Mouse (Mus musculus) heart, embryonic 11.5 days (tissue): ENCODE results near the gene Tmem88. TPM values are rescaled to one million over a fixed set of nuclear protein-coding genes. Genes with fewer than 3 reads are reported as not detected.

Source experiments
- ATAC-seq: fragments of 200-750 bp; cut with Nextera tagmentation; replicated peaks from 2 replicates; pipeline ENCODE4 v1.8.0; 2017; ENCODE audit warnings: moderate library complexity; ENCODE audit not compliant: insufficient number of reproducible peaks, low FRiP score, low TSS enrichment
- H3K27ac ChIP-seq: fragments of 300-500 bp; sonication (generic); 2 replicates; pipeline ENCODE4 v1.5.1; 2014; ENCODE audit warnings: mild to moderate bottlenecking, low read depth, low read length
- H3K27me3 ChIP-seq: fragments of 300-500 bp; sonication (generic); 2 replicates; pipeline ENCODE4 v1.6.1; 2014; ENCODE audit warnings: mild to moderate bottlenecking, low read length, mixed read lengths; ENCODE audit not compliant: control insufficient read depth, insufficient read depth
- H3K36me3 ChIP-seq: fragments of 300-500 bp; sonication (generic); 2 replicates; pipeline ENCODE4 v1.6.1; 2014; ENCODE audit warnings: mild to moderate bottlenecking, low read length, moderate library complexity, mixed read lengths; ENCODE audit not compliant: control insufficient read depth, insufficient read depth
- H3K4me1 ChIP-seq: fragments of 300-500 bp; sonication (generic); 2 replicates; pipeline ENCODE4 v1.6.1; 2014; ENCODE audit warnings: low read length; ENCODE audit not compliant: control insufficient read depth, insufficient read depth
- H3K4me2 ChIP-seq: fragments of 300-500 bp; sonication (generic); 2 replicates; pipeline ENCODE4 v1.6.1; 2014; ENCODE audit warnings: mild to moderate bottlenecking, moderate library complexity
- H3K4me3 ChIP-seq: fragments of 300-500 bp; sonication (generic); 2 replicates; pipeline ENCODE4 v1.5.1; 2014; ENCODE audit warnings: low read depth, low read length
- H3K9ac ChIP-seq: fragments of 300-500 bp; sonication (generic); 2 replicates; pipeline ENCODE4 v1.6.1; 2014; ENCODE audit warnings: mild to moderate bottlenecking, low read depth, low read length, moderate library complexity
- H3K9me3 ChIP-seq: fragments of 300-500 bp; sonication (generic); replicated peaks from 2 replicates; pipeline ENCODE4 v1.6.1; 2016; ENCODE audit warnings: low read length; ENCODE audit not compliant: control insufficient read depth
- WGBS: fragments of 180-500 bp; shearing (Covaris S2); extraction: QIAGEN DNeasy Blood & Tissue Kit; methylation state at CpG from one replicate; pipeline ENCODE4 v1.1.7; 2014; ENCODE audit not compliant: insufficient replicate concordance; 5-methylcytosine and 5-hydroxymethylcytosine counted together
- polyA plus RNA-seq: library from polyadenylated mRNA; unstranded; fragments of >200 nt; fragmentation: Nextera tagmentation; extraction: Ambion mirVana; gene quantifications from 2 replicates; pipeline ENCODE4 v1.2.1, GENCODE M21; 2014

The Tmem88 gene
- polyA plus RNA-seq, 1 experiment from 2014 or later = 31.7 TPM

GRCm38 (mm10) chr11:69366157-69366854, 31.7 kb downstream of the Tmem88 start:
- H3K36me3 ChIP-seq = peaks cover 15% of the 10 kb centered on the region; the same call in 1 of the 2 replicates

GRCm38 (mm10) chr11:69365722-69366121, 32.3 kb downstream of the Tmem88 start:
- H3K4me1 ChIP-seq = peaks cover 32% of the 10 kb centered on the region
- 25% methylated on average over 6 of the region's 6 CpGs for WGBS
- peak overlapping the region; percentile 73 for H3K9ac ChIP-seq
- H3K36me3 ChIP-seq = peaks cover 20% of the 10 kb centered on the region
- peak overlapping the region; percentile 98 for H3K27ac ChIP-seq
- ATAC-seq = no peak
- H3K9me3 ChIP-seq = no peaks in the 10 kb centered on the region
- no peaks in the 10 kb centered on the region for H3K27me3 ChIP-seq
- H3K4me3 ChIP-seq = peak overlapping the region; percentile 94
- peak overlapping the region; percentile 91 for H3K4me2 ChIP-seq

More at GRCm38 (mm10) chr11:69366157-69366854, 31.7 kb downstream of the Tmem88 start:
- Histone ChIP-seq H3K4me2 (peak overlapping the region; percentile 91), H3K4me3 (peak overlapping the region; percentile 94), H3K9ac (peak overlapping the region; percentile 98), H3K9me3 (no peaks in the 10 kb centered on the region), H3K27me3 (no peaks in the 10 kb centered on the region), H3K27ac (peak overlapping the region; percentile 98), H3K4me1 (peaks cover 37% of the 10 kb centered on the region)
- peak; percentile 70 for ATAC-seq
- WGBS = 1% methylated on average over 26 of the region's 26 CpGs

- ATAC-seq = no peak
- Histone ChIP-seq H3K27ac (peak overlapping the region; percentile 98), H3K27me3 (no peaks in the 10 kb centered on the region), H3K9me3 (no peaks in the 10 kb centered on the region), H3K4me2 (peak overlapping the region; percentile 91), H3K36me3 (peaks cover 28% of the 10 kb centered on the region), H3K4me3 (no peak overlapping the region), H3K4me1 (peaks cover 29% of the 10 kb centered on the region), H3K9ac (peak overlapping the region; percentile 30)
- WGBS = 6% methylated on average over 6 of the region's 6 CpGs
These were observed 33.1 kb downstream of the Tmem88 start for GRCm38 (mm10) chr11:69364910-69365309.

- Histone ChIP-seq H3K36me3 (peaks cover 30% of the 10 kb centered on the region), H3K4me3 (no peak overlapping the region), H3K9me3 (no peaks in the 10 kb centered on the region), H3K4me2 (peak overlapping the region; percentile 91), H3K27ac (peak overlapping the region; percentile 98; the same call in 1 of the 2 replicates), H3K9ac (no peak overlapping the region), H3K27me3 (no peaks in the 10 kb centered on the region), H3K4me1 (peaks cover 29% of the 10 kb centered on the region)
- no peak for ATAC-seq
- 48% methylated on average over 8 of the region's 8 CpGs for WGBS
These were observed 33.7 kb downstream of the Tmem88 start for GRCm38 (mm10) chr11:69364376-69364775.

- no peaks in the 10 kb centered on the region for H3K9me3 ChIP-seq
- no peak overlapping the region for H3K27ac ChIP-seq
These were observed 35.6 kb downstream of the Tmem88 start for GRCm38 (mm10) chr11:69362479-69362878.

GRCm38 (mm10) chr11:69362021-69362420, 36.0 kb downstream of the Tmem88 start:
- Histone ChIP-seq H3K9ac (no peak overlapping the region), H3K27ac (no peak overlapping the region), H3K4me1 (peaks cover 22% of the 10 kb centered on the region), H3K9me3 (no peaks in the 10 kb centered on the region), H3K36me3 (peaks cover 41% of the 10 kb centered on the region), H3K27me3 (no peaks in the 10 kb centered on the region), H3K4me2 (no peak overlapping the region), H3K4me3 (no peak overlapping the region)
- no peak for ATAC-seq
- 83% methylated on average over 7 of the region's 7 CpGs for WGBS

More at GRCm38 (mm10) chr11:69362479-69362878, 35.6 kb downstream of the Tmem88 start:
- WGBS = 69% methylated on average over 2 of the region's 2 CpGs
- Histone ChIP-seq H3K4me3 (no peak overlapping the region), H3K4me2 (no peak overlapping the region), H3K4me1 (peaks cover 22% of the 10 kb centered on the region), H3K9ac (no peak overlapping the region), H3K27me3 (no peaks in the 10 kb centered on the region), H3K36me3 (peaks cover 38% of the 10 kb centered on the region)
- no peak for ATAC-seq

GRCm38 (mm10) chr11:69357690-69358089, 40.3 kb downstream of the Tmem88 start:
- H3K9me3 ChIP-seq = no peaks in the 10 kb centered on the region
- 89% methylated on average over 12 of the region's 12 CpGs for WGBS

GRCm38 (mm10) chr11:69356544-69356943, 41.5 kb downstream of the Tmem88 start:
- 87% methylated on average over 5 of the region's 5 CpGs for WGBS
- Histone ChIP-seq H3K4me1 (no peaks in the 10 kb centered on the region), H3K27ac (no peak overlapping the region), H3K36me3 (peaks cover 54% of the 10 kb centered on the region), H3K4me2 (no peak overlapping the region), H3K9ac (no peak overlapping the region), H3K27me3 (no peaks in the 10 kb centered on the region), H3K4me3 (no peak overlapping the region), H3K9me3 (no peaks in the 10 kb centered on the region)
- ATAC-seq = no peak

More at GRCm38 (mm10) chr11:69357690-69358089, 40.3 kb downstream of the Tmem88 start:
- Histone ChIP-seq H3K27ac (no peak overlapping the region), H3K4me2 (no peak overlapping the region), H3K27me3 (no peaks in the 10 kb centered on the region), H3K9ac (no peak overlapping the region), H3K36me3 (peaks cover 47% of the 10 kb centered on the region), H3K4me3 (no peak overlapping the region), H3K4me1 (no peaks in the 10 kb centered on the region)
- no peak for ATAC-seq
